Mouse (Mus musculus) adrenal gland, adult 8-10 months (tissue): ENCODE data around the gene Fam114a1. TPM values are rescaled to one million over a fixed set of nuclear protein-coding genes. Genes with fewer than 3 reads are reported as not detected.

Experiments used
- DNase-seq: peaks from one replicate; pipeline ENCODE4 v3.0.0; 2022
- total RNA-seq, 4 experiments: library from RNA; stranded (reverse); gene quantifications; 2 replicates each; pipeline ENCODE4 v1.2.4; 2022

Gene Fam114a1
- total RNA-seq, 4 experiments from 2014 or later, result 28.0 to 39.6 (median 29.0) TPM

DNA sequence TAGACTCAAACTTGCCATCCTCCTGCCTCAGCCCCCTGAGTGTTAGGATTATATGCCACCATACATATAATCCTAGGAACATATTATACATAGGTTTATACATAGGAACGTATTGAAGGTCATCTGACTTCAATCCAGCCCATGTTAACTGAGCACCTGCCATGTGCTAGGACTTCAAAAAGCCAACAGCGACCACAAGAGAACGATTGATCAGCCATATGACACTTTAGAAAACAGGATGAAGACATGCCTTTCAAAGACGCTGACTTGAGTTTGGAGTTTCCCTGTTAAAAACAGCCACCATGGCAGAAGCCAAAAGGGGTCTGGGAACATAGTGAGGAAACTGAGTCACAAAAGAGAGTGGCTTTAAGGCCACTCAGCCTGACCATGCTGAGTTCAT, 35.4 kb downstream of the Fam114a1 start:
- no peak for DNase-seq

- peak; percentile 65 for DNase-seq
These were observed 36.2 kb downstream of the Fam114a1 start for GRCm38 (mm10) chr5:65006011-65006491.

DNA sequence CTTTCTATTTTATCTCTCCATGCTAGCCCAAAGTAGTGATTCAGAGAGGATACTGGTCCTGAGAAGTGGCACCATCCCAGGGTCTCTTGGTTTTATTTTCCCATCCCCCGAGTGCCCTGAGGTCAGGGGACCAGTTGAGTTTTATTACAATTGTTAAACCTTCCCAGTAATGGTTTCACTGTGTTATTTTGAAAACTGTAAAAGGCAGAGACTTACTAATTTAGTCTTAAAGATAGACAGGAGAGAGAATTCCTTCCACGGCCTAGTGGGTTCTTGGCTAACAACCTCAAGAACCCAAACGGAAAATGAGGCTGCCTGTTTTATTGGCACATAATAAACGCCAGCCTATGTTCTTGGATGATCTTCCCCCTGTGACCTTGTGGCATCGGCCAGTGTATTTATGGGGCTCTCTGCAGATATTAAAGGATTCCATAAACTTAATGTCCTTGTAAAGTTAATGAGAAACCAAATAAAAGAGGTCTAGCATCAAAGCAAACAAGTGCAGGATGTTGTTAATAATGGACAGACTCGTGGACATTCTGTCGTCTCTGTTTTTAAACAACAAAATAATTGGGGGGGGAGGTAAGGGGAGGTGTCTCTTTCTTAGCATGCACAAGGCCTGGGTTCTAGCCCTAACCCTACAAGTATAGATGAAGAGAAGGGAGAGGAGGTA, 42.2 kb downstream of the Fam114a1 start:
- DNase-seq, result no peak

GRCm38 (mm10) chr5:65015508-65015907, 45.6 kb downstream of the Fam114a1 start:
- DNase-seq, result no peak

DNA sequence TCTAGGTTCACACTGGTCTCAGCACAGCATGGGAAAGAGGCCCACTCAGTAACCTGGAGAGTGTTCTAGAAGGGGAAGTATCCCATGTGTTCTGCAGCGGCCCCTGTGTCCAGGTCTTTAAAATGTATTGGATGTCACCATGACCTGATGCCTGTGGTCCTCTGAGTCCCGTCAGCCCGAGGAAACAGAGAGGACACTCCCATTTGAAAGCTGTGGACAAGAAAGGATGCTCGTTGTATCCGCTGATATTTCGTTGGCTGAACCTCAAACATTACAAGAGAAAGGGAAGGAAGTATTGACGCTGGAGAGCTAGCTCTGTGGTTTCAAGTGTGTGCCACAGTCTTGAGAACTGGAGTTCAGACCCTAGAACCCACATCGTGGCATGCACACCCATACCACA, 49.2 kb downstream of the Fam114a1 start:
- DNase-seq, result no peak

DNA sequence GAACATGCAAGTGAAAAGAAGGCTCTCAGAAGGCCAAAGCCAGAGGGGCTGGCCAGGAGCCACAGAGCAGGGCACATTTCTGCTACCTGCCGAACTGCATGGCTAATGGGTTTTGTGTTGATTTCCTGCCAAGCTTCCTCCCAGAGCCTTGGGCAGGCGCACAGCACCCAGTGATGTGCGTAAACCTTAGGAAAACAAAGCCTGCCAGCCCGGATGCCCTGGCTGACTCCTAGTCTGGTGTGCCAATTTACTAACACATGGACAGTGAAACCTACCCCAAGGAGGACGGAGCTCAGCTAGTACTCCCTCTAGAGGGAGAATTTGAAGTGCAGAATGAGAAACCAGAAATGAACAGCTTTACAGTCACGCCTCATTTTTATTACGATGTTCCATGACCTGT, 50.0 kb downstream of the Fam114a1 start:
- DNase-seq, result peak; percentile 76

- DNase-seq, result no peak
These were observed 52.1 kb downstream of the Fam114a1 start for GRCm38 (mm10) chr5:65022006-65022405.

DNA sequence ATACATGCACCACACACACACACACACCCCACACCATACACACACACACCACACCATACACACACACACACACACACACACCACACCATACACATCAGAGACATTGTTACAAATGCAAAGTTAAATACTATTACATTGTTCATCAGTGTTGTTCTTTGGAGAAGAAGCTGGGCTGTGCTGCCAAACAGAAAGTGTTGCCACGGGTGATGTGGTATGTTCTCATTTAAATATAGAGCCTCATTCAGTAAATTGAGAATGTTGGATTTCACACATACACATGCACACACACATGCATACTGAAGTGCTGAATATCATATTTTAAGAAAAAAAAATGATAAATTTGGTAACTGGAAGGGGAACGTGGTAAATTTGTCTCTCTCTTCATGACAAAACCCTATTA, 54.8 kb downstream of the Fam114a1 start:
- DNase-seq, result no peak

DNA sequence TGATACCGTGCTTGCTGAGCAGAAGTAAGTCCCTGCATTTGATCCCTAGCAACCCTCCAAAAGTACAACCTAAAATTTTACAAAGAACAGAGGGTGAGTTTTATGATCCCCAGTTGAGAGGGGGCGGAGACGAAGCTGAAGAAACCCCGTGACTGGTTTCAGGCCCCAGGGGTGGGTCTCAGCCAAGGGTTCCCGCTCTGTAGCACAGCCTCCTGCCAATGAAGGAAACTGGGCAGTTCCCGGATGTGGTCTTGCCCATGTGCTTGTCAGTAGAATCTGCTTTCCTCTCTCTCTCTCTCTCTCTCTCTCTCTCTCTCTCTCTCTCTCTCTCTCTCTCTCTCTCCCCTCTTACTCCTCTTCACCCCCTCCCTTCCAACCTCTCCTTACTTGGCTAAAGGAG, 56.0 kb downstream of the Fam114a1 start:
- DNase-seq, result no peak

GRCm38 (mm10) chr5:65026776-65027175, 56.9 kb downstream of the Fam114a1 start:
- peak; percentile 40 for DNase-seq

GRCm38 (mm10) chr5:65028019-65028418, 58.1 kb downstream of the Fam114a1 start:
- DNase-seq, result peak; percentile 42

DNA sequence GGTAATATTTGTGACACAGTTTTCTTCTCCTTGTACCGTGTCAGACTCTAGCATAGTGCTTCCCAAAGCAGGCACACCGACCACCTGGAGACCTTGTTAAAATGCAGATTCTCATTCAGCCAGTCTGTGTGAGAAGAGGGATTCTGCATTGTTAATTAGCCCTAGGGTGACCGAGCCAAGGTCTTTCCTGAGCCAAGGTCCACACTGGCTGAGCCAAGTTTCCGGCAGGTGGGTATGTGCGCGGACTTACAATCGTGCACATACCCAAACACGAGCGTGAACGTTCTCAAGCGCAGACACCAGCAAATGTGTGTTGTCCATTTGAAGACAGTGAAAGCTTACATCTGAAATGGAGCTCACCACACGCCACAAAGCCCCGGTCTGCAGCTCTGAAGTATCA, 66.7 kb downstream of the Fam114a1 start:
- DNase-seq, result no peak

- no peak for DNase-seq
These were observed 68.4 kb downstream of the Fam114a1 start for GRCm38 (mm10) chr5:65038305-65038704.

GRCm38 (mm10) chr5:65038811-65039571, 69.1 kb downstream of the Fam114a1 start:
- peak; percentile 72 for DNase-seq

- no peak for DNase-seq
These were observed 70.6 kb downstream of the Fam114a1 start for GRCm38 (mm10) chr5:65040463-65040862.

DNA sequence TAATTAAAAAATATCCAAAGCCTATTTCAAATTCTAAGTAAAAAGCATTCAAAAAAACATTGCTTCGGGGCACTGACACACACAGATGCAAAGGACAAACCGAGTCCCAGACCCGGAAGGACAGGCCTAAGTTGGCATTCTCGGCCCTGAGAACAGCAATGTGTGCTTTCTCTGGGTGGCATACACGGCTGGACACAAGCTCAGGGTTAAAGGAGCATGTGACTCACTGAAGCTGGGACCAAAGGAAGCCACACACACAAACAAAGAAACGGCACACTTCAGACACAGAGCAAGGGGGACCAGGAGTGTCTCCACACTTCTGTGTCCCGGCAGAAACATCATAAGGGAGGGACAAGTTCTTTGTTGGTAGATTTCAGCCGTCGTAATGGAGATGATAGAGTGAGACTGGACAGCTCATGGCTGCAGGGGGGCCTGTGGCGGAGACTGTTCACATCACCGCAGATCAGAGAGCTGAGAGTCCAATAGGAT, 73.6 kb downstream of the Fam114a1 start:
- peak; percentile 36 for DNase-seq

- peak; percentile 50 for DNase-seq
These were observed 75.9 kb downstream of the Fam114a1 start for GRCm38 (mm10) chr5:65045642-65046370.

- no peak for DNase-seq
These were observed 76.8 kb downstream of the Fam114a1 start for GRCm38 (mm10) chr5:65046442-65047284.

GRCm38 (mm10) chr5:65047285-65047855, 77.5 kb downstream of the Fam114a1 start:
- no peak for DNase-seq

DNA sequence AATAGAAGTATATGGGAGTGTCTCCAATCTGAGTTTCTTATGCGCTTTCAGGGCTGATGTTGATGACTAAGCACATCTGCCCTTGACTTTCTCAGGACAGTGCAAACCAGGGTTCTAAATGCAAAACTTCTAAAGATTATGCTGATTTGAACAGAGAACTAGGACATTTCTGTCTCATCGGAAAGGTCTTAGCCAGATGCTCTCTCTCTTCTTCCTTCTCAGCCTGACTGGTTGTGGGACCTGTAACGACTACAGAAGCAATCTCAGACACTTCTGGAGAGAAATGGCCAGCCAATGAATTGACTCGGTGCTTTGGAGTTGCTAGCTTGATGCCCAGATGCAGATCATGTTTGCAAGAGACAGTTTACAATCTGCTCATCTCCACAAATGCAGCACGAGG, 80.0 kb downstream of the Fam114a1 start:
- DNase-seq, result peak; percentile 33

DNA sequence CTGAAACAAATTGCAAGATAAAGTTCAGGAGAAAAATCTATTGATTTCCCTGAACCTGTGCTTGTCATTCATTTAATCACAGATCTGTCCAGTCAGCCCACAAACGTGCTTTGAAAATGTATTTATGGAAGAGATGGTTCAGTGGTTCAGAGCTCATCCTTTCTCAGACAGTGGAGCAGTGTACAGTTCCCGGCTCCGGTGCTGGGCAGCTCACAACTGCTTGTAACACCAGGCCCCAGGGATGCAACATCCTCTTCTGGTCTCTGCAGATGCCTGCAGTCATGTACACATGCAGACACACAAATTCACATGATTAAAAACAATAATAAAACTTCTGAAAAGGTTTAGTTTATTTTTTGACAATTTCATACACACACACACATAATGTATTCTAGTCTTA, 81.6 kb downstream of the Fam114a1 start:
- DNase-seq, result no peak

GRCm38 (mm10) chr5:65057596-65057995, 87.7 kb downstream of the Fam114a1 start:
- DNase-seq, result no peak
